In the genomic region with DNA sequence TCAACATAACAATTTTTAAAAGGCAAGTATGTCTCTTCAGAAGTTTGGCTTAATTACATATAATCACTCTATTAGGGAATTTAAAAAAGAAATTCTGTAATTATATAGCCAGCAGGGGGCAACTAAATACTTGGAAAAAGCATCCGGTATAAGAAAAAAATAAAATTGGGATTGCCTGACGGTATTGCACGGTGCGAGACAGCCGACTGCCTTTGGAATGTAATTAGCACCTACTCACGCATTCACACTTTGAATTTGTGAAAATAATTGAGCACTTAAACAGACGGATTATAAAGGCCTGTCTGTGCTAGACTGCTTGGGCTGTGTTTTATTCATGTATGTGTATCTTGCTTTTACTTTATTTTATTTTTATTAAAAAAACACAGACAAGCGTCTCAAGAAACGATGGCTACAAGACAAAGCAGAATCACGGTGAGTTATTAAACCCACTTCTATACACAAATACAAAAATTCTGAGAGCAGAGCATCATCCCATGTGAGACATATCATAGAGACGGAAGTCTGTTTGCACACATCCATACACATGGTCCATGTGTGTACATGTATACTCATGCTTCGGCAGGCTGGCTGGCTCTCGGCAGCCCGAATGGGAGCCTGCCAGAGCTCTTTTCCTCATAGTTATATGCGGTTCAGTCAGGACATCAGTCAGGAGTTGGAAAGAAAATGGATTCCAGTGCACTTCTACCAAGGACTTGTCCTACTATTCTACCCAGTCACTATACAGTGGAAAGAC, we compare ENCODE assay signal across 16 mouse cellular contexts. TPM values are rescaled to one million over a fixed set of nuclear protein-coding genes. Genes with fewer than 3 reads are reported as not detected.
DNase-seq lines count a peak whose midpoint lies in the region; ATAC-seq and TF ChIP-seq lines count a peak whose summit lies in the region.
"Had no signal": no experiment of that assay in that cellular context is flagged by ENCODE, and none has a peak within 500 bp of the region (broad histone marks: within the 10 kb centered on the region; RNA-seq: fewer than 3 reads in every experiment).

No protein-coding gene starts in this region.

- intact Hi-C loops in left cerebral cortex, adult 2 months (cut with DNase I) = no loop called here
- intact Hi-C loops in left cerebral cortex, postnatal 36 days (cut with DNase I) = loop anchor here (10.0 kb wide), 1 partner anchor 825 kb away; no protein-coding TSS in a partner anchor
- intact Hi-C loops in heart, postnatal 10 days (cut with DNase I) = no loop called here

- POLR2A ChIA-PET in Patski (lab: Charles Lee) = no interaction called here

- no peaks in the 10 kb centered on the region for H3K4me1 ChIP-seq in heart, embryonic 11.5 days (ENCODE audit: control insufficient read depth, insufficient read depth, low read length)
- H3K4me1 ChIP-seq in forebrain, embryonic 14.5 days (ENCODE audit: control insufficient read depth, insufficient read depth, low read length) = no peaks in the 10 kb centered on the region
- H3K4me1 ChIP-seq: limb, embryonic 13.5 days had no signal

- peak; percentile 61 for DNase-seq in heart, adult 11 months
- DNase-seq in left cerebral cortex, adult 2 months (ENCODE audit: extremely low spot score in 1 of 2, low spot score in 2 of 2) = no peak
- no peak for DNase-seq in left cerebral cortex, postnatal 36 days (ENCODE audit: low spot score in 2 of 2)
- no peak for DNase-seq in Patski (ENCODE audit: low read depth, low spot score)
- DNase-seq in forebrain, embryonic 14.5 days (ENCODE audit: low spot score) = peak; percentile 88
- no peak for DNase-seq in T-cell, adult 2 months (ENCODE audit: low spot score)
- DNase-seq in heart, postnatal 10 days = no peak
- DNase-seq: adrenal gland, postnatal 10 days; cerebellum, adult 9-11 months; heart, postnatal 36 days; lung, adult 18-20 months; right cerebral cortex, adult 18-20 months had no signal

- in situ Hi-C loops in Patski (cut with MboI; ENCODE audit: low pct_unique_long_range_greater_than_20kb) = no loop called here

- no peak overlapping the region for H3K9ac ChIP-seq in heart, embryonic 11.5 days (ENCODE audit: low read depth, low read length)
- no peak overlapping the region for H3K9ac ChIP-seq in forebrain, embryonic 14.5 days (ENCODE audit: low read length)
- H3K9ac ChIP-seq: limb, embryonic 13.5 days had no signal

- peak; percentile 36 for TF ChIP-seq CTCF in left cerebral cortex, adult 2 months (IDR thresholded peaks at IDR 0.05)
- peak; percentile 39 for TF ChIP-seq CTCF in Patski (IDR thresholded peaks at IDR 0.05)

- 88% methylated on average over 15 of the region's 15 CpGs for WGBS in heart, embryonic 11.5 days (ENCODE audit: insufficient replicate concordance)
- 37% methylated on average over 15 of the region's 15 CpGs for WGBS in forebrain, embryonic 14.5 days

- H3K4me3 ChIP-seq in heart, embryonic 11.5 days (ENCODE audit: low read depth, low read length) = no peak overlapping the region
- no peak overlapping the region for H3K4me3 ChIP-seq in left cerebral cortex, adult 2 months
- no peak overlapping the region for H3K4me3 ChIP-seq in forebrain, embryonic 14.5 days (ENCODE audit: low read depth, low read length)
- H3K4me3 ChIP-seq: limb, embryonic 13.5 days had no signal

- no peak for ATAC-seq in heart, embryonic 11.5 days (replicated peaks; ENCODE audit: insufficient number of reproducible peaks, low FRiP score, low TSS enrichment)
- no peak for ATAC-seq in Patski
- peak; percentile 94 for ATAC-seq in forebrain, embryonic 14.5 days
- ATAC-seq: hindbrain, embryonic 16.5 days had no signal

- CTCF ChIA-PET in Patski (lab: Charles Lee) = interaction anchor here (1.4 kb wide), 1 partner anchor 10 kb away, joined by 4 read pairs; no protein-coding TSS in a partner anchor

- H3K27ac ChIP-seq in heart, embryonic 11.5 days (ENCODE audit: low read depth, low read length) = no peak overlapping the region
- H3K27ac ChIP-seq in left cerebral cortex, adult 2 months = no peak overlapping the region
- H3K27ac ChIP-seq in forebrain, embryonic 14.5 days (ENCODE audit: low read depth, low read length) = no peak overlapping the region; the same call in 1 of the 2 replicates
- H3K27ac ChIP-seq: limb, embryonic 13.5 days had no signal

- no peaks in the 10 kb centered on the region for H3K27me3 ChIP-seq in heart, embryonic 11.5 days (ENCODE audit: control insufficient read depth, insufficient read depth, low read length)
- no peaks in the 10 kb centered on the region for H3K27me3 ChIP-seq in Patski
- H3K27me3 ChIP-seq in forebrain, embryonic 14.5 days (replicated peaks; ENCODE audit: control insufficient read depth, insufficient read depth, low read length) = no peaks in the 10 kb centered on the region
- H3K27me3 ChIP-seq: CH12.LX; limb, embryonic 13.5 days had no signal

- H3K4me2 ChIP-seq in heart, embryonic 11.5 days = no peak overlapping the region
- H3K4me2 ChIP-seq in forebrain, embryonic 14.5 days (ENCODE audit: low read length) = no peak overlapping the region; the same call in 1 of the 2 replicates
- H3K4me2 ChIP-seq: limb, embryonic 13.5 days had no signal

- H3K36me3 ChIP-seq in heart, embryonic 11.5 days (ENCODE audit: control insufficient read depth, insufficient read depth, low read length) = no peaks in the 10 kb centered on the region
- no peaks in the 10 kb centered on the region for H3K36me3 ChIP-seq in forebrain, embryonic 14.5 days (ENCODE audit: control insufficient read depth, insufficient read depth, low read length)
- H3K36me3 ChIP-seq: limb, embryonic 13.5 days had no signal

- no peaks in the 10 kb centered on the region for H3K9me3 ChIP-seq in heart, embryonic 11.5 days (replicated peaks; ENCODE audit: control insufficient read depth, low read length)
- no peaks in the 10 kb centered on the region for H3K9me3 ChIP-seq in forebrain, embryonic 14.5 days (replicated peaks; ENCODE audit: control insufficient read depth, low read length)
- H3K9me3 ChIP-seq: limb, embryonic 13.5 days had no signal

RNA-seq across cellular contexts. Expression of a gene that starts 34.5 kb away (rescaled TPM):
- 20.5 and 21.1 TPM in 2 replicates for polyA plus RNA-seq in heart, embryonic 11.5 days (2014; fragmentation: Nextera tagmentation; extraction: Ambion mirVana)
- total RNA-seq in left cerebral cortex, adult 2 months (2021) = 100 to 1,000 TPM in 1 of 2 experiments, 10 to 100 TPM in 1; 93.8 to 104 TPM
- total RNA-seq in left cerebral cortex, postnatal 36 days (2021) = 10 to 100 TPM; 83.9 to 99.7 TPM
- 13.1 TPM for polyA plus RNA-seq in Patski (2021)
- polyA plus RNA-seq in forebrain, embryonic 14.5 days (2014; fragmentation: Nextera tagmentation; extraction: Ambion mirVana) = 12.9 and 17.4 TPM in 2 replicates
- total RNA-seq in heart, postnatal 10 days (2021) = 10 to 100 TPM; 82.1 to 88.1 TPM

Comparison
In these comparisons a context has a peak if more than half of its experiments do, and no peak if none do; other contexts are left out.
1. DNase-seq: peak in heart, adult 11 months (single experiment) and forebrain, embryonic 14.5 days (single experiment); none in left cerebral cortex, adult 2 months (0 of 2), left cerebral cortex, postnatal 36 days (0 of 2), Patski (single experiment), T-cell, adult 2 months (single experiment) and heart, postnatal 10 days (0 of 2).